Mouse (Mus musculus) hindbrain, postnatal 0 days (tissue): ENCODE results near the gene B4galt4. TPM values are rescaled to one million over a fixed set of nuclear protein-coding genes. Genes with fewer than 3 reads are reported as not detected.

ENCODE experiments used
- ATAC-seq: fragments of 200-750 bp; cut with Nextera tagmentation; 2 replicates; pipeline ENCODE4 v1.8.0; 2017; ENCODE audit warnings: mild to moderate bottlenecking, moderate TSS enrichment, moderate library complexity
- DNase-seq: peaks from one replicate; pipeline ENCODE4 v3.0.0-alpha.2; 2015; ENCODE audit warnings: low spot score
- H3K27ac ChIP-seq: fragments of 300-500 bp; sonication (generic); 2 replicates; pipeline ENCODE4 v1.5.1; 2014; ENCODE audit warnings: mild to moderate bottlenecking
- H3K27me3 ChIP-seq: fragments of 300-500 bp; sonication (generic); 2 replicates; pipeline ENCODE4 v1.6.1; 2014; ENCODE audit warnings: low read length, mixed read lengths; ENCODE audit not compliant: insufficient read depth
- H3K36me3 ChIP-seq: fragments of 300-500 bp; sonication (generic); 2 replicates; pipeline ENCODE4 v1.6.1; 2014; ENCODE audit warnings: low read length, mixed read lengths; ENCODE audit not compliant: insufficient read depth
- H3K4me1 ChIP-seq: fragments of 300-500 bp; sonication (generic); 2 replicates; pipeline ENCODE4 v1.6.1; 2014; ENCODE audit warnings: antibody characterized with exemption, low read length, mixed read lengths; ENCODE audit not compliant: insufficient read depth
- H3K4me2 ChIP-seq: fragments of 300-500 bp; sonication (generic); 2 replicates; pipeline ENCODE4 v1.6.1; 2014; ENCODE audit warnings: low read depth, mild to moderate bottlenecking, low read length, moderate library complexity, mixed read lengths
- H3K4me3 ChIP-seq: fragments of 300-500 bp; sonication (generic); 2 replicates; pipeline ENCODE4 v1.5.1; 2014; ENCODE audit warnings: low read length
- H3K9ac ChIP-seq: fragments of 300-500 bp; sonication (generic); replicated peaks from 2 replicates; pipeline ENCODE4 v1.6.1; 2014; ENCODE audit warnings: mild to moderate bottlenecking, low read length, moderate library complexity, mixed read lengths
- H3K9me3 ChIP-seq: fragments of 300-500 bp; sonication (generic); 2 replicates; pipeline ENCODE4 v1.6.1; 2016; ENCODE audit warnings: low read length, mixed read lengths
- CTCF ChIP-seq: IDR thresholded peaks from 2 replicates; pipeline ENCODE4 v1.5.1; 2016; ENCODE audit warnings: antibody characterized with exemption, control low read depth, low read depth
- WGBS: fragments of 180-500 bp; shearing (Covaris S2); extraction: QIAGEN DNeasy Blood & Tissue Kit; methylation state at CpG from one replicate; pipeline ENCODE4 v1.1.7; 2014; 5-methylcytosine and 5-hydroxymethylcytosine counted together
- polyA plus RNA-seq: library from polyadenylated mRNA; unstranded; fragments of >200 nt; fragmentation: Nextera tagmentation; extraction: Ambion mirVana; gene quantifications from 2 replicates; pipeline ENCODE4 v1.2.1, GENCODE M21; 2015
- total RNA-seq: library from RNA; depleted of rRNA; stranded (reverse); fragments of >200 nt; gene quantifications from 2 replicates; pipeline ENCODE4 v1.2.3, GENCODE M21; 2014

Gene B4galt4
- total and polyA plus RNA-seq, 2 experiments from 2014 or later, result 25.8 to 30.2 TPM

- Histone ChIP-seq H3K4me1 (no peaks in the 10 kb centered on the region), H3K36me3 (peaks cover 25% of the 10 kb centered on the region; the same call in 1 of the 2 replicates), H3K9ac (no peak overlapping the region), H3K27me3 (no peaks in the 10 kb centered on the region), H3K27ac (no peak overlapping the region), H3K4me3 (no peak overlapping the region), H3K9me3 (no peaks in the 10 kb centered on the region), H3K4me2 (no peak overlapping the region)
- WGBS, result 87% methylated on average over 12 of the region's 12 CpGs
- no peak for ATAC-seq
- no peak for DNase-seq
- no peak for TF ChIP-seq CTCF
Observed at GRCm38 (mm10) chr16:38758104-38758861, 16.2 kb downstream of the B4galt4 start.

GRCm38 (mm10) chr16:38760239-38760638, 18.2 kb downstream of the B4galt4 start:
- no peak overlapping the region for H3K9ac ChIP-seq
- no peaks in the 10 kb centered on the region for H3K4me1 ChIP-seq
- H3K27me3 ChIP-seq, result no peaks in the 10 kb centered on the region
- ATAC-seq, result no peak
- H3K9me3 ChIP-seq, result no peaks in the 10 kb centered on the region
- peaks cover 29% of the 10 kb centered on the region; the same call in 1 of the 2 replicates for H3K36me3 ChIP-seq
- no peak overlapping the region for H3K4me3 ChIP-seq
- DNase-seq, result no peak
- H3K27ac ChIP-seq, result no peak overlapping the region
- no peak for TF ChIP-seq CTCF
- H3K4me2 ChIP-seq, result no peak overlapping the region
- WGBS, result 96% methylated on average over 5 of the region's 5 CpGs

- peaks cover 29% of the 10 kb centered on the region; the same call in 1 of the 2 replicates for H3K36me3 ChIP-seq
- H3K9me3 ChIP-seq, result no peaks in the 10 kb centered on the region
- no peak overlapping the region for H3K4me2 ChIP-seq
- H3K4me1 ChIP-seq, result no peaks in the 10 kb centered on the region
- no peak overlapping the region for H3K9ac ChIP-seq
- DNase-seq, result no peak
- H3K27me3 ChIP-seq, result no peaks in the 10 kb centered on the region
- WGBS, result 86% methylated on average over 6 of the region's 6 CpGs
- no peak overlapping the region for H3K4me3 ChIP-seq
- no peak for TF ChIP-seq CTCF
- no peak for ATAC-seq
- H3K27ac ChIP-seq, result no peak overlapping the region
Observed at GRCm38 (mm10) chr16:38760834-38761375, 18.8 kb downstream of the B4galt4 start.

- H3K4me3 ChIP-seq, result no peak overlapping the region
- H3K4me1 ChIP-seq, result no peaks in the 10 kb centered on the region
- peaks cover 33% of the 10 kb centered on the region; the same call in 1 of the 2 replicates for H3K36me3 ChIP-seq
- 85% methylated on average over 5 of the region's 5 CpGs for WGBS
- H3K9me3 ChIP-seq, result no peaks in the 10 kb centered on the region
- no peaks in the 10 kb centered on the region for H3K27me3 ChIP-seq
- no peak for DNase-seq
- no peak overlapping the region for H3K27ac ChIP-seq
- TF ChIP-seq CTCF, result no peak
- no peak overlapping the region for H3K9ac ChIP-seq
- ATAC-seq, result no peak
- no peak overlapping the region for H3K4me2 ChIP-seq
Observed at GRCm38 (mm10) chr16:38761972-38762371, 19.9 kb downstream of the B4galt4 start.

- H3K9me3 ChIP-seq, result no peaks in the 10 kb centered on the region
- no peaks in the 10 kb centered on the region for H3K4me1 ChIP-seq
- no peaks in the 10 kb centered on the region for H3K27me3 ChIP-seq
- ATAC-seq, result no peak
- WGBS, result 85% methylated on average over 8 of the region's 8 CpGs
- DNase-seq, result no peak
- TF ChIP-seq CTCF, result no peak
- H3K36me3 ChIP-seq, result peaks cover 37% of the 10 kb centered on the region; the same call in 1 of the 2 replicates
- no peak overlapping the region for H3K27ac ChIP-seq
- no peak overlapping the region for H3K4me3 ChIP-seq
- H3K9ac ChIP-seq, result no peak overlapping the region
- no peak overlapping the region for H3K4me2 ChIP-seq
Observed at GRCm38 (mm10) chr16:38762401-38762800, 20.3 kb downstream of the B4galt4 start.

- H3K9ac ChIP-seq, result no peak overlapping the region
- no peak overlapping the region for H3K4me2 ChIP-seq
- no peak overlapping the region for H3K27ac ChIP-seq
- peaks cover 41% of the 10 kb centered on the region for H3K36me3 ChIP-seq
- no peak for DNase-seq
- WGBS, result 87% methylated on average over 4 of the region's 4 CpGs
- no peaks in the 10 kb centered on the region for H3K9me3 ChIP-seq
- no peak for TF ChIP-seq CTCF
- ATAC-seq, result no peak
- no peaks in the 10 kb centered on the region for H3K4me1 ChIP-seq
- no peak overlapping the region for H3K4me3 ChIP-seq
- H3K27me3 ChIP-seq, result no peaks in the 10 kb centered on the region
Observed at GRCm38 (mm10) chr16:38763508-38763907, 21.4 kb downstream of the B4galt4 start.

- H3K36me3 ChIP-seq, result peaks cover 33% of the 10 kb centered on the region
- no peak for ATAC-seq
Observed at GRCm38 (mm10) chr16:38766671-38767070, 24.6 kb downstream of the B4galt4 start.

More at GRCm38 (mm10) chr16:38766671-38767070, 24.6 kb downstream of the B4galt4 start:
- Histone ChIP-seq H3K27me3 (no peaks in the 10 kb centered on the region), H3K4me1 (no peaks in the 10 kb centered on the region), H3K4me2 (no peak overlapping the region), H3K27ac (no peak overlapping the region), H3K9ac (no peak overlapping the region), H3K9me3 (no peaks in the 10 kb centered on the region), H3K4me3 (no peak overlapping the region)
- no peak for DNase-seq
- 72% methylated on average over 3 of the region's 3 CpGs for WGBS
- no peak for TF ChIP-seq CTCF
